Mouse (Mus musculus) cerebellum, postnatal 25 days (tissue): Measurements from ENCODE around the gene Epha7.
A peak's percentile ranks its signal among the peaks of the same experiment; 100 is the strongest.

ENCODE experiments used
- DNase-seq, 2 experiments: peaks; one replicate each; pipeline ENCODE4 v3.0.0; 2021; ENCODE audit warnings: mixed read lengths in 2 of 2

Epha7 gene

DNA sequence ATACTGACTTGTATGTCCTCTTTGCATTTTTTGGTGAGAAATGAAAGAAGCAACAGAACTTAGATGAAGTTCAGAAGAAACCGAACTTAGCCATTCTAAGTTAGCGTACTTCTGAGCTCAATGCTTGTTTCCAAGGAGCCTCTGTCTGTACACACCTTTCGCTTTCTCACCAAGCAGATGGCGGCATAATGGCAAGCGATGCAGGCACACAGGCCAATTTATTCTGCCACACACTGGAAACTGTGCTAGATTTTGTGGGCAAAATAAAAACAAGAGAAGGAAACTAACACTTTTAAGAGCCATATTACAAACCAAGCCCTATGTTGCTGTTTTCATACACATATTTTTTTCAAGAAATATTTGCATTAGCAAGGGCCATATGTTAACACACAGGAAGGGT is 88.6 kb downstream of the Epha7 start:
- peak; percentile 37 to 69 for DNase-seq

DNA sequence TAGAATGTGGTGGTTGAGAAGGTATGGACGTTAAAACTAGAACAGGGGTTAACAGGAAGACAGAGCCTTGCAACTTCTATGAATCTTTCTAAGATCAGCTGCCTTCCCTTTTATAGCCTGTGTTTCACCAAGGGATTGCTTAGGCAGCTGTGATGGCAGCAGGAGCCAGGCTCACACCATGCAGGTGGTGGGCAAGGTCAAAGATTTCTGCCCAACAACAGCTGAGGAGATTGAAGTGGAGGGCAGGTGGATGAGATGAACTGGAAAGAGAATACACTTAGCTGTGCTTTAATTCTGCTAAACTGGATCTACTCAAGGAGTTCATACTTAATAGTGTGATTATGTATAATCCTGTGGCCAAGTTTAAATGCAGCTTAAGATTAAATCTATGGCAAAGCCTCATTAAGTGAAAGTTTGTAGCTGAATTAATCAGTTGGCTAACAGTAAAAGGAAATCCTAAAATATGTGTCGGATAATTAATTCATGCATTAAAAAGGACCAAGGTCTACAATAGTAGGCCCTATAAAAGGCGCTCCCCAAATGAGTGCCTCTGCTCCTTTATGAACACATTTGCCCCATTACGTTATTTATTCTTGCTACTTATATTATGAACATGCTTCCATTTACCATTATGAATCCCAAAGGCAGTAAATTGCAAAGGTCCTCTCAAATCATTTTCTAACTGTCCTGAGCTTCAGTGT is 89.2 kb downstream of the Epha7 start:
- DNase-seq: peak; percentile 15

DNA sequence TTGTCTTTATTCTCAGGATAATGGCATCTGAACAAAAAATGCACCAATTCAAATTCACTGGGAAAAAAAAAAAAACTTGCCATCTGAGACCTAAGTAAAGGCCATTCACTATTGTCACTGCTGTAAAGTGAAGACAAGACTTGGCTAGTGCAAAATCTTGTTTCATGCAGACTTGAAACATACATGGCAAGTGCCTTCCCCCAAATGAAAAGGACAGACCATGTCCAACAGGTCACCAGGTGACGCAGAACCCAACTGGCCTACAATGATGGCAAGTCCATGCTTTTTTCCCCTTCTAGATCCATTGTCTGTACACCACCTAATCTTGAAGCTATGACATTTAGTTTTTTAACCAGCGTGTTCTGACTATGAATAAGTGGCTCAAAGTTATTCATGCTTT is 94.1 kb downstream of the Epha7 start:
- no peak for DNase-seq

DNA sequence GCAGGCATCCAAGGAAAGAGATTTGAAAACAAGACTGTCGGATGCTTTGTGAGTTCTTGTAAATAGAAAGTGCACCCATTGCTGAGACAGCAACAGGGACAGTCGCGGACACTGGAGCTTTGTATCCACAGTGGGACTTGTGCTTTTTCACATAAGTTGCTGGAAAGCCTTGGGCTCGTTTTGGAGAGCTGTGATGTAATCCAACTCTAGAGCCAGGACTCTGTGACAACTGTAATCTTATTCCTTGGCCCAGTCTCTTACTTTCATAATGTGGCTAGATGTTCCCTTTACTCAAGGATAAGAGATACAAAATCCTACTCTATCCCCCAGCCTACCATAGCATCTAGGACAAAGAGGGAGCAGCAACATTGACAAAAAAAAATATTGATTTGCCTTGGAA is 97.2 kb downstream of the Epha7 start:
- DNase-seq: no peak

DNA sequence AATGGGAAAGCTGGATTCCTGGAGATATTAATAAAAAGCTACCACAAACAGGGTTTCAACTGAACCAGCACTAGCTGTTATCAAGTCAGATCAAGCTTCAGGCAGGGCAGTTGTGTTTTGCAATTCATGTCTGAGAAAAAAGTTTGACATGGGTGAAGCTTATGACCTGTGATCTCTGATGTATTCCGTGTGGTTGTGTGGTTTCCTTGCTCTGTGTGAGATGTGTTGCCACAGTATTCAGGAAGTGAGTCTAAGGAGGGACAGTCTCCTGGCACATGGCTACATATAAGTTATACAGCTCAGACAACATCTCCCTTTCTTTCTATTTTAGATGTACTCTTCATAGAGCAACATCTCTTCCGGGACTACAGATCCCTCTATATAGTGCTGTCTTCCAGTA is 99.1 kb downstream of the Epha7 start:
- no peak for DNase-seq

DNA sequence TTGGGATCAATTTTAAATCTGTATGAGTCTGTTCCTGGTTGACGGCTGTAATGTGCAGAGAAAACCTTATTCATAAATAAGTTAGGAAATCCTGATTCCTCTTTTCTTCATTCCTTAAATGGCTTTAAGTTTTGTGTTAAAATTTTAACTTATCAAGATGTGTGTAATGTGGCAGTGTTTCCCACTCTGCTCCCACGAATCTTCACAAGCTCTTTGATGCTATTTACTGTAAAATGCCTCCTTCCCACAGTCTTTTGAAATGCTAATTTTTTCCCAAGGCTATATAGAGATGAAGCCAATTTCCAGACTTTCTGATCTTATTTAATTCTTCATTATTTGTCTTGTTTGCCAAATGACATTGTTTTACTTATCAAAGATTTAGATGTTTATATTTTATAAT is 100.7 kb downstream of the Epha7 start:
- no peak for DNase-seq

DNA sequence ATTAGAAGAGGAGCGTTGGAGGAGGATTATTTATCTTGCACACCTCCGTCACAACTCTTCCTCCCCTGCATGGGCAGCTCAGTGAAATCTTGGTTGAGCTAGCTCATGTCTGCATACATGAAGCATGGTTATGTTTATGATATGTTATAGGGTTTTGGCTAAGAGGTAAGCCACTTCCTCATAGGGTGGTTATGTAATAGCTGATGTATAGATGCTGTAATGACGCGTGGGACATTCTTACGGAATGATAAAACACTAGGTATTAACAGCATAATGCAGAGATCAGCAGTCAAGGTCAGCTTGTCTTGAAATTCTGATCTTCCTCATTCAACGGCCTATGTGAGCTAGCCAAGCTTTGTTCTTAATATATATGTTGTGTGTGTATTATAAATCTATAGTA is 107.7 kb downstream of the Epha7 start:
- DNase-seq: no peak

DNA sequence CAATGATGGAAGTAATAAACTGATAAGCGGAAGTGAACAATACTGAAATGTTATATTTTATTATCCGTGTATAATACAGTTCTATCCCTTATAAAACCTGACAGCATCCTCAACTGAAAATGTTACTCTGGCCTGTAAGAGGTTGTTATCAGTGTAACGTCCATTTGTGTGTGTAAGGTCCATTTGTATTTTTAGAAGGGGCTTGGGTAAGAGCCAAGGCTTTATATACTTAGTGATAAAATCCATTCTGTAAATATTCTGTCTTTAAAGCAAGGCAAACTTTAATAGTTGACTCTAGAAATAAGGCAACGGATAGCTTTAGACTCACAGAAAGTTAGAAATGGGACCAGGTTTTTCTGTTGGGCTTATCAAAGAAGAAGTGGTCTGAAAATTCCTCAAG is 113.1 kb downstream of the Epha7 start:
- DNase-seq: no peak

DNA sequence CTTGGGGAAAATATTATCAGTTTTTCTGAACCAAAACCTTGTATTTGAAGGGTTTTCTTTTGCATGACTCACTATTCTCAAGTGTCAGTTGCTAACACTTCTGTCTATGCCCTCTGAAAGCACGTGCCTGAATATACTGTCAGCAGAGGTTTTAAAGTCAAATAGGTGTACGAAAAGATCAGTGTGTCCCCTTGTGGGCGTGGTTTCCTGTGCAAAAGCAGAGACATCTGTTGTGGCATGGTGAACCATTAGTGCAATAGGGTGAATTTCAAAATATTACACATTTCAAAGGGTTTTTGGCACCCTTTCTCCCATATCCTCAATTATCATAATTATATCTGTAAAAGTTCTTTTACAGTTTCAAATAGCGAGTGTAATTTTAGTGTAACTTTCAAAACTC is 120.5 kb downstream of the Epha7 start:
- no peak for DNase-seq

DNA sequence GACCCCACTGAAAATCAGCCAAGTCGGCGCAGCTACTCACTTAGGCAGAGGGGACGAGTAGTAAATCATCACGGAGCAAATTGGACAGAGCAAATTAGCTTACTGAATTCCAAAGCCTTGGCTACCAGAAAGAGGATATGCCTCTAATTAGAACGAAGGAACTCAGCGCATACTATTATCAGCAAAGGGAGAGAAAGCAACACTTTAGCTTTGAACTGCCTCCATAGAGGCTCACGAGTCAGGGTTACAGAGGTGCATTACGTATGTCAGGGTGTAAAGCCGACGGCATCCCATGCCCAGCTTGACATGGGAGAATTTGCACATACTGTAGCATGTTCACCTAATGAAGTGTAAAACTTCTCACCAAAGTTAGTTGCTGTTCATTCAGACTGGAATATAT is 121.9 kb downstream of the Epha7 start:
- DNase-seq: no peak

DNA sequence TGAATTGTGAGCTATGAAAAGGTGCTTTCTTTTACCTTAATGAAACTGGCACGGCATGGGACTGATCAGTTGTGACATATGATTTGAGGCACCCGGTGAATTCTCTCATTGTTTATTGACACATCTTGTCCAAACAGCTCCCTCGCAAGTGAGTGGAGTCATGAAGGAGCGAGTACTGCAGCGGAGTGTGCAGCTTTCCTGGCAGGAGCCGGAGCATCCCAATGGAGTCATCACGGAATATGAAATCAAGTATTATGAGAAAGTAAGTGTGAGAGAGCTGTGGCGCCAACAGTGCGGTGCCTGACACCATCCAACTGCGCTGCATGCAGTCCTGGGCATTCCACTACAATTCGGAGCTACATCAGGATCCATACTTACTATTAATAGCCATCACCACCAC is 122.6 kb downstream of the Epha7 start:
- peak; percentile 25 to 27 for DNase-seq

DNA sequence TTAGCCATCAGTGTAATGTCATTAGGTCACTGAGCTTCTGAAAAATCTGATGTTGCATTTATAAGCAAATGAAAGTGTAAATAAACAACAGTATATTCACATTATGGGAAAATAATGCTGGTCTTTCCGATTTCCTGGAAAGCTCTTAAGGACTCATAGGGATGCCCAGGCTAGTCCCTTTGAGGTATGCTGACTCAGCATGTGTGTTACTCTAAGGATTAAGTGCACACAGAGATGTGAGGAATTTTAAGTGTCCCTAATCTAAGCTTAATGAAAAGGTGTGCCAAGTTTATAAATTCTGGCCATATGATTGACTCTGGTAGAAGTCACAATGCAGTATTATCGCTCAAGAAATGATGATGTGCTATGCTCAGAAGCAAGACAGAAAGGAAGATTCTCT is 127.8 kb downstream of the Epha7 start:
- DNase-seq: no peak

DNA sequence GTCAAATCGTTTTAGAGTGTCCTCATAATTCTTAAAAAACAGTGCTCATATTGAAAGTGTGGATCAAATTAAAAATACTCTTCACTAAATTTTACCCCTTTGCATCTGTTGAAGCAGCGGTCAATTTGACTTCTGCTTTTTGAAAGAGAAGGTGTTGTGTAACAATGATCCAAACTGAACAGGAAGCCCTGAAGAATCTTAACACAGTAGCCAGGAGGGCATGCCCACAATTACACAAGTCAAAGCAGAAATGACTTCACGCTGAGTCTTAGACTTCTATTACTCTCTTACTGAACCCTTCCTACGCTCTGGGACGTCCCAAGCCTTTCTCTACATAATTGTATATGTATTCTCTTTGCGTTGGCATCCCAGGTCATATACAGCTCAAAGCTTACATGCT is 131.3 kb downstream of the Epha7 start:
- no peak for DNase-seq

DNA sequence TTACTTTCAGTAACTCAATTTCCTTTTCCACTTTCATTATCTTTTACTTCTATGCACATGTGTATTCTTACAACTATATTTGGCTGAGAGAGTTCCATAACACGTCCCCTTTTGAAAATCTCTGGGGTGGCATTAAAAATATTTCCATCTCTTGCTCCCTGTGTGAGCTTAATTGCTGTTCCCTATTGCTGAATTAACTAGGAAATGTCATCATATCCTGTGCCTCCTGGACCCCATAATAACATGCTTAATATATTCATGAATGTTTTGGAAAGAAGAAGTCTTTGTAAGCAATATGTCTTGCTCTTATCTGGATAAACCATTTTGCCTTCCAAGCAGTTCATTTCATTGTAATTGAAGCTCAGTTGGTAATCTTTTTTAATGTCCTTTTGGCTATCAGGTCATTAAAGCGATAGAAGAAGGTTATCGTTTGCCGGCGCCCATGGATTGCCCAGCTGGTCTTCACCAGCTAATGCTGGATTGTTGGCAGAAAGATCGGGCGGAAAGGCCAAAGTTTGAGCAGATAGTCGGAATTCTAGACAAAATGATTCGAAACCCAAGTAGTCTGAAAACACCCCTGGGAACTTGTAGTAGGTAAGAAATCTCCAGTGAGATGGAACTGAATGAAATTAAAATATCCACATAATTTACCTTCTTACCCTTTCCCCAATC is 148.1 kb downstream of the Epha7 start:
- peak; percentile 18 to 58 for DNase-seq

DNA sequence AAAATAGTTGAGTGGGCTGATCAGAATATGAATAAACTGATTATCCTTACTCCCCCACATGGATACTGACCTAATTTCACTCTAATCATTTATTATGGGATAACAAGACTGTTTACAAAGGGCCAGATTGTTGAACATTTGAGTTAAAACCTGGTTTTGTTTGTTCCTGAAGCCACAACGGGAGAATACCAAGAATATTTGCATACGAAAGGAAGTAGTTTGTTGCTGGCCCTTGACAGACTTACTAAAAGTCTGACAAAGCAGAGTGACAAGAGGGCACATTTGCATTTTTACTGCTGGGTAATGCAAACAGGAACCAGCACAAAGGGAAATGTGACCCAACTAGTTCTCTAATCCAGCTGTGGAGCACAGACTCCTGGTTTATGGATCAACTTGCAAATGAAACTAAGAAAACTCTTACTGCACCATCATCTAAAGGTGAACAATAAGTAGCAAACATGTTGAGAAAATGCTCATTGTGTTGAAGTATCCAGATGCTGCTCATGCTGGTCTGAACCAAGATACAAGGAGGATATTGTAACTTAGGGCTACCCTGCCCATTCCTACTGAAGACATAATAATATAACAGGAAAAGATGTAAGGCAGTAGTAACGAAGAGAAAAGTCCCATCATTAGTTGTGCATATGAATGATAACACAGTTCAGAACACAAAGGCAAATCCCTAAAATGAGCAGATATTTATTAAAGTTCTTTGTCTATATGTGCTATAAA is 154.8 kb downstream of the Epha7 start:
- DNase-seq: no peak

DNA sequence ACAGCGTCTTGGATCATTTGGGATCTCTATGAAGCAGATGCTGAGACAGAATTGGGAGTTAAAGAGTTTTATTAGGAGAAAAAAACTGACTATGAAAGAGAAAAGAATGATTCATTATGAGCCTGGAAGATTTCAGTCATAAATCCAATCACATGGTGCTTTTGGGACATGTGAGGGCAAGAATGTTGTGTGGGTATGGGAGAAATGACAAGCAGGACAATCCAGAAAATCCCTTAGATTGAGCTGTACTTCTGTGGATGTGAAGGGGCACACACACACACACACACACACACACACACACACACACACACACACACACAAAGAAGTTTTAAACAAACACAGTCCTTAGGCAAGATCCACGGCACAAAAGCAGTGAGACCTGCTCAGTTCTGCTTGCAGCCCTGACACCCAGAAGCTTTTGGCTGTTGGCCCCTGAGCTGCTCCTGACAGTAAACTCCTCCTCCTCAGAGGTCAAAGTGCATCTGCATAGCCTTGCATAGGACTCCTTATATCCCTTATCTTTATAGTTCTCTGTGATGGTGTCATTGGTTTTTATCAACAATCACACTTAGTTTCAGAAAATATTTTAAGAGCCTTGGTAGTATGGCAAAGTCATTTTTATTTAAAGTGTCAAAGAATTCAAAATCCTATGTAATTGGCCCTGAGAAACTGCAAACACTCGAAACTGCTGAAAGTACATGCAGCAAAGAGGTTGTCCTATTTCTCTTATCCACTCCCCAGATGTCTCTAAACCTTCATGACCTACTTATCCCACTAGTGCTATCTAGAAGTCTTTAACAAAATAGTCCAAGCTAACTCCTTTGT is 185.7 kb downstream of the Epha7 start:
- no peak for DNase-seq

DNA sequence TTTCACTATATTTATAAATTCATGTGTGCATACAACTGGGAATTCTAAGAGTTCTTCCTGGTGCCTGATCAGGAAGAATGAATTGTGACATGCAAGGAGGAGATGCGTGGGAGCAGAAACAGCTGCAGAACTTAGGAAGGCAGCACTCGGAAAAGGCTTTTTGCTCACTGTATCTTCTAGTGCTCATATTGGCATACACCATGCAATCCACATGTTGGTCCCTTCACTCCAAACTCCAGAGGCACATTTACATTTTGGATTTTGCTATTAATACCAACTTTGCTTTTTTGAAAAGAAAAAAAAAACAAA is 186.3 kb downstream of the Epha7 start:
- DNase-seq: no peak

DNA sequence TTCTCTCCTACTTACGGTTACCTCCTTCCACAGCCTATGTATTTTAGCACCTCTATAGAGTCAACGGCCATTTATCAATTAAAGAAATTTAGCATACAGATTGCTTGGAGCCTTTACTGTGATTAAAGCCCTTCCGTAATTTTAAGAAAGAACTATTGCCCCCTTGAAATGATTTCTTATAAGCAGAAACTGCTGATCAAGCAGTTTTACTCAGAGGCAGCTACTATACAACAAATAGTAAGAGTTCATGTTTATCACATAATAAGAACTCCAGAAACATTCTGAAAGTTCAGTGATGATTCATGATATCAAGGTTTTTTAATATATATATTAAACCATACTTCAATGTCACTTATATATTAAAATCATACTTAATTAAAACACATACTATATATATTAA is 197.4 kb downstream of the Epha7 start:
- no peak for DNase-seq
